Mouse (Mus musculus) small intestine, adult 2 months (tissue): ENCODE measurements around the gene Astn1.

Experiments used
- CTCF ChIP-seq: fragments of 200-500 bp; IDR thresholded peaks from 2 replicates; pipeline ENCODE4 v1.5.1; 2012; ENCODE audit warnings: low read depth, mild to moderate bottlenecking, control low read depth, inconsistent platforms, low read length, moderate library complexity, mixed read lengths; ENCODE audit not compliant: insufficient replicate concordance, insufficient read length; ENCODE audit errors: extremely low read depth
- POLR2A ChIP-seq: fragments of 200-500 bp; IDR thresholded peaks from 2 replicates; pipeline ENCODE4 v1.6.1; 2012; ENCODE audit warnings: low read depth, mild to moderate bottlenecking, control low read depth, inconsistent platforms, low read length, moderate library complexity

DNA sequence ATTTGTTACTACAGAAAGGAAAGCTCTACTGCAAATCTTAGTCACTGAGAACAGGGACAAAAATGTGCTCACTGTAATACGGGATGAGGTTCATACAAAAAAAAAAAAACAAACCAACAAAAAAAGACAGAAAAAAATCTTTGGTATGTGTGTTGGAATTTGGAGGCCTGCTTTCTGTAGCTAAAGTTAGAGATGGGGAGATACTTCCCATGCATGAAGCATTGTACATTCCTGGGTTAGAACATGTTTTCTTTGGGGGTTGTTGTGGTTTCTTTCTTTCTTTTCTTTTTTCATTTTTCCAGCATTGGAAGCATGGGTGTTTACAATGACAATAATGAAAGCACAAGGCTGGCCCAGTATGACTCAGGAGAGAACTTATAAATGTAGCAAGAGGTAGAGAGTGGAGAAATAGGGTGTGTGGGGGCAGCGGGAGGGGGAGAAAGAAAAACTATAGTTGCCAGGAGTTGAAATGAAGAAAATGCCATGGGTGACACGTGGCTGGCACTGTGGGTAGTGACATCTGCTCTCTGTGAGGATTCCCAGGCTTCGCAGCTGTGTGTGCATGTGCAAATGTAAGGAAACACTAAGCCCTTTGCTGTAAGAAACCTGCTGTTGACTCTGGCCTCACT is 370.9 kb downstream of the Astn1 start:
- TF ChIP-seq CTCF (no peak), POLR2A (no peak)
